Mouse (Mus musculus): ENCODE data around the gene Zbtb16.

DNA sequence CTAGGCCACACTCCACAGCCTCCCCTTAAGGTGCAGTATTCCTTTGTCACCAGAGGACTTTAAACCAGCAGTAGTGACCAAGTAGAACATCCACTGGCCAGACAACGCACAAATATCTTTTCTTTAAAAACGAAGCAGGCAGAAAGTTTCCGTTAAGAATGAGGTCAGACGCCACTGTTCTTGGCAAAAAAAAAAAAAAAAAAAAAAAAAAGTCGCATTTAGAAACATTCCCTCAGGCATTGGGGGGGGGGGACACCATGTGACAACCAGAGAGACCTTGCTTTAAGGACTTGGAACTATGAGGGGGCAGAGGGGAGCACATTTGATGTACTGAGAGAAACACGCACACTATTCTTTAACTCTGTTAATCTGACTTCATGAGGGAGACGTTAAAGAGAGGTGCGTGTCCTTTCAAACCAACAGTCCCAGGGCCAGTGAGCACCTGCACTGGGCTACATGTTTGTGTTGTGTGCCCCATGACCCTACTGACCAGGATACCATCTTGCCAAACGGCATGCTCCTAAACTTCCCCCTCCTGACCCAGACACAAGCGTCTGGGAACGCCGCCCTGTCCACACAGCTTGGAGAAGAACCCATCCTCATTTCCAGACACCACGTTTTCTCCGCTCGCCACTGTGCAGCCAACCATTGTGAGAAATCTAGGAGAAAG is 14.0 kb downstream of the Zbtb16 start:
- no peak for TF ChIP-seq CTCF (IDR thresholded peaks at IDR 0.05; ENCODE audit: insufficient read depth, low read depth, low read length)
- no peak for TF ChIP-seq POLR2A (IDR thresholded peaks at IDR 0.05; ENCODE audit: insufficient read depth, low read depth, low read length)

Data from olfactory bulb, adult 2 months (tissue).